Mouse (Mus musculus): ENCODE data around the gene Leap2. TPM values are rescaled to one million over a fixed set of nuclear protein-coding genes. Genes with fewer than 3 reads are reported as not detected.

Leap2 gene
- polyA plus RNA-seq, 1 experiment from 2014 or later, result not detected

DNA sequence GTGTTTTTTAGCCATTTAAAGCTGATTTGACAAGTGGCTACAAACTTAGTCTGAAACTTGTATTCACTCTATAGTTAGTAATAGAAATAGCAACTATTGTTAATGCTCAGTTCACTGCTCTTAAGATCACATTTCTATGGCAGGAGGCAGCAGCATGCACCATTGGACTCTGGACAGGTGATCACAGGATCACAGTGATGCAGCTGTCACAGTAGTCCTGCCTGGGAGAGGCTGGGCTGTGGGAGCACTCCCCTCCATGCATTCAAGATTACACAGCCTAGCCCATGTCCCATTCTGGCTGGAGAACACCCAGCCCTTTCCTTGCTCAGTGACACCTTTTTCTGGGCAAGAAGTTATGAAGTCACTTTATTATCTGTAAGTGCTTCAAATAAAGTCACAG is 4.9 kb downstream of the Leap2 start:
- no peak overlapping the region for H3K9ac ChIP-seq
- peaks cover 77% of the 10 kb centered on the region for H3K36me3 ChIP-seq
- no peaks in the 10 kb centered on the region for H3K4me1 ChIP-seq (replicated peaks)
- H3K4me2 ChIP-seq, result no peak overlapping the region
- H3K27ac ChIP-seq, result no peak overlapping the region
- no peak overlapping the region for H3K4me3 ChIP-seq
- no peaks in the 10 kb centered on the region for H3K9me3 ChIP-seq
- H3K27me3 ChIP-seq, result no peaks in the 10 kb centered on the region
- ATAC-seq (ENCODE audit: low FRiP score), result no peak

- Histone ChIP-seq H3K27ac (no peak overlapping the region), H3K4me1 (replicated peaks) (no peaks in the 10 kb centered on the region), H3K4me2 (no peak overlapping the region), H3K4me3 (no peak overlapping the region), H3K9me3 (no peaks in the 10 kb centered on the region), H3K27me3 (no peaks in the 10 kb centered on the region), H3K36me3 (peaks cover 88% of the 10 kb centered on the region), H3K9ac (no peak overlapping the region)
- no peak for ATAC-seq (ENCODE audit: low FRiP score)
- 97% methylated on average over 4 of the region's 4 CpGs for WGBS
These were observed 9.1 kb downstream of the Leap2 start for GRCm38 (mm10) chr11:53413871-53414270.

DNA sequence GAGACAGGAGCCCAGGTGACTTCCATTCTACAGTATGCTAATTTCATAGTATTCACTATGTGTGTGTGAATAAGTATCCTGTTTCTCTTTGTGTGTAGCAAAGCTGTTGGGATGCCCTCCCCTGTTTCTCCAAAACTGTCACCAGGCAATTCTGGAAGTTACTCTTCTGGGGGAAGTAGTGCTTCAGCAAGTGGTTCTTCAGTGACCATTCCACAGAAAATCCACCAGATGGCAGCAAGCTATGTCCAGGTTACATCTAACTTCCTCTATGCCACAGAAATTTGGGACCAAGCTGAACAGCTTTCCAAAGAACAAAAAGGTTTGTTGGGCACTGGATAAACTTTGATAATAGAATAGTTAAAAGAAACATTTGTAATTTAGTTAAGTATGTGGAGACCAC is 11.2 kb downstream of the Leap2 start:
- peaks cover 88% of the 10 kb centered on the region for H3K36me3 ChIP-seq
- no peaks in the 10 kb centered on the region for H3K9me3 ChIP-seq

DNA sequence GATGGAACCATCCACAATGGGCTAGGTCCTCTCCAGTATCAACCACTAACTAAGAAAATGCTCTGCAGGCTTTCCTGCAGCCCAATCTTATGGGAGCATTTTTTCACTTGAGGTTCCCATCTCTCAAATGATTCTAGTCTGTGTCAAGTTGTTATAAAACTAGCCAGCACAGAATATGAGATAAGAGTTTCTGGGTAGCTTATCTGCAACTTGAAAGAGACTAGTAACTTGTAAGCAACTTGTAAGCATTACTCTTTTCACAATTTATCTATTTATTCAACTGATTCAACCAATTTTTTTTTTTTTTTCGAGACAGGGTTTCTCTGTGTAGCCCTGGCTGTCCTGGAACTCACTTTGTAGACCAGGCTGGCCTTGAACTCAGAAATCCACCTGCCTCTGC is 19.3 kb downstream of the Leap2 start:
- Histone ChIP-seq H3K4me2 (no peak overlapping the region), H3K4me1 (replicated peaks) (no peaks in the 10 kb centered on the region), H3K27me3 (no peaks in the 10 kb centered on the region), H3K9me3 (no peaks in the 10 kb centered on the region), H3K9ac (no peak overlapping the region), H3K4me3 (no peak overlapping the region), H3K36me3 (peaks cover 85% of the 10 kb centered on the region), H3K27ac (no peak overlapping the region)
- 81% methylated on average over 1 of the region's 1 CpGs for WGBS
- no peak for ATAC-seq (ENCODE audit: low FRiP score)

More for the DNA sequence above, 11.2 kb downstream of the Leap2 start:
- H3K4me1 ChIP-seq (replicated peaks), result no peaks in the 10 kb centered on the region
- H3K27me3 ChIP-seq, result no peaks in the 10 kb centered on the region
- H3K9ac ChIP-seq, result no peak overlapping the region
- no peak overlapping the region for H3K4me3 ChIP-seq
- H3K4me2 ChIP-seq, result no peak overlapping the region
- no peak for ATAC-seq (ENCODE audit: low FRiP score)
- H3K27ac ChIP-seq, result no peak overlapping the region

DNA sequence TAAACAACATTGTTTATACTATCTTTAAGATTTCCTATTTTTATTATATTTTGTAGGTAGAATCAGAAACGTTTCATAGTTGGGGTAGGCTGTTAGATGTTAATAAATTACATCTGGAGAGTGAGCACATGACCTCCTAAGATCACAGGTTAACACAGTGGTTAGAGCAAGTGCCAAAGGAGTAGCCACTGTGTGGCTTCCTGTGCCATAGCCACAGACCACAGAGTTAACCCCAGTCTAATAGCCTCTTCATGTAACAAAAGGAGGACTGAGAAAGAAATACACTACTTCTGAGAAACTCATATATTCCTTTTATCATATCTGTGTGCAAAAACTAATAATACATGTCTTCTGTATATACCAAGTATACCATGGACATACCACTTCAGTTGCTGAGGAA is 29.1 kb downstream of the Leap2 start:
- no peak overlapping the region for H3K9ac ChIP-seq
- H3K9me3 ChIP-seq, result no peaks in the 10 kb centered on the region
- no peaks in the 10 kb centered on the region for H3K27me3 ChIP-seq
- no peak overlapping the region for H3K4me3 ChIP-seq
- H3K4me1 ChIP-seq (replicated peaks), result no peaks in the 10 kb centered on the region
- ATAC-seq (ENCODE audit: low FRiP score), result no peak
- H3K36me3 ChIP-seq, result peaks cover 61% of the 10 kb centered on the region
- no peak overlapping the region for H3K27ac ChIP-seq
- 90% methylated on average over 1 of the region's 1 CpGs for WGBS
- no peak overlapping the region for H3K4me2 ChIP-seq

GRCm38 (mm10) chr11:53383758-53384428 is 39.1 kb downstream of the Leap2 start:
- Histone ChIP-seq H3K27me3 (no peaks in the 10 kb centered on the region), H3K9me3 (no peaks in the 10 kb centered on the region), H3K4me1 (replicated peaks) (no peaks in the 10 kb centered on the region), H3K27ac (no peak overlapping the region), H3K36me3 (peaks cover 42% of the 10 kb centered on the region), H3K4me2 (no peak overlapping the region), H3K9ac (no peak overlapping the region), H3K4me3 (no peak overlapping the region)
- 94% methylated on average over 2 of the region's 2 CpGs for WGBS
- ATAC-seq (ENCODE audit: low FRiP score), result no peak

DNA sequence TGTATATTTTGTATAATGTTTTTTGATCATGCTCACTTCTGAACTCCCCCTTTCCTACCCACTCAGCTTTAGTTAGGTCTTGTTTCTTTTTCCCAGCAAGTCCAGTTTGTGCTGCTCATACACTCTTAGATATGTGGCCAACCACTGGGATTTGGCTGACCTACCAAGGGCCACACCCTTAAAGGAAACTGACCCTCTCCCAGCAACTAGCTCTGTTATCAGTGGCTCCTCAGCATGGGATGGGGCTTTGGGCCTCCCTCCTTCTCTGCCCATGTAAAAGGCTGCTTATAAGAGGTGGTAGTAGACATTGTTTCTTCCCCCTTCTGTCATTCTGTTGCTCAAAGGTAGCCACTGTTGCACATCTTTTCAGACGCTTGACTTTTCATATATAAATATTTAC is 44.1 kb downstream of the Leap2 start:
- Histone ChIP-seq H3K4me2 (no peak overlapping the region), H3K27ac (no peak overlapping the region), H3K9ac (no peak overlapping the region), H3K9me3 (no peaks in the 10 kb centered on the region), H3K36me3 (peaks cover 54% of the 10 kb centered on the region), H3K4me3 (no peak overlapping the region), H3K4me1 (replicated peaks) (no peaks in the 10 kb centered on the region), H3K27me3 (no peaks in the 10 kb centered on the region)
- WGBS, result 94% methylated on average over 1 of the region's 1 CpGs
- no peak for ATAC-seq (ENCODE audit: low FRiP score)

Small RNA genes within 50 kb of the gene (microRNA-seq; reads per million reads assigned to microRNA genes)
- not detected for gene Mir6920

Other genes starting within 250 kb of the Leap2 start
- gene Hspa4, start 122.7 kb downstream of the Leap2 start, polyA plus RNA-seq (2015; fragmentation: Nextera tagmentation; extraction: Ambion mirVana), result 51.5 and 52.8 TPM in 2 replicates
- gene Zcchc10, start 98.5 kb downstream of the Leap2 start, polyA plus RNA-seq (2015; fragmentation: Nextera tagmentation; extraction: Ambion mirVana), result 16.1 and 17.8 TPM in 2 replicates
- 71.5 and 73.4 TPM in 2 replicates for gene Aff4, start 72.3 kb downstream of the Leap2 start, polyA plus RNA-seq (2015; fragmentation: Nextera tagmentation; extraction: Ambion mirVana)
- gene Uqcrq, start 7.7 kb upstream of the Leap2 start, polyA plus RNA-seq (2015; fragmentation: Nextera tagmentation; extraction: Ambion mirVana), result 682 and 692 TPM in 2 replicates
- 3.1 and 3.3 TPM in 2 replicates for gene Gdf9, start 7.9 kb upstream of the Leap2 start, polyA plus RNA-seq (2015; fragmentation: Nextera tagmentation; extraction: Ambion mirVana)
- gene Gm10447, start 33.9 kb upstream of the Leap2 start, polyA plus RNA-seq (2015; fragmentation: Nextera tagmentation; extraction: Ambion mirVana), result 0.06 and 0.16 TPM in 2 replicates
- 2.5 and 2.6 TPM in 2 replicates for gene Shroom1, start 34.0 kb upstream of the Leap2 start, polyA plus RNA-seq (2015; fragmentation: Nextera tagmentation; extraction: Ambion mirVana)
- not detected in 2 replicates for gene Gm9837, start 47.3 kb upstream of the Leap2 start, polyA plus RNA-seq (2015; fragmentation: Nextera tagmentation; extraction: Ambion mirVana)
- gene Gm9945, start 57.0 kb upstream of the Leap2 start, polyA plus RNA-seq (2015; fragmentation: Nextera tagmentation; extraction: Ambion mirVana), result 0.28 TPM in 1 of 2 replicates, not detected in the other
- 0.55 and 0.71 TPM in 2 replicates for gene Sowaha, start 57.1 kb upstream of the Leap2 start, polyA plus RNA-seq (2015; fragmentation: Nextera tagmentation; extraction: Ambion mirVana)
- 16.4 and 17.3 TPM in 2 replicates for gene Sept8, start 96.1 kb upstream of the Leap2 start, polyA plus RNA-seq (2015; fragmentation: Nextera tagmentation; extraction: Ambion mirVana)
- 275 and 285 TPM in 2 replicates for gene Kif3a, start 144.2 kb upstream of the Leap2 start, polyA plus RNA-seq (2015; fragmentation: Nextera tagmentation; extraction: Ambion mirVana)
- gene Il4, start 195.5 kb upstream of the Leap2 start, polyA plus RNA-seq (2015; fragmentation: Nextera tagmentation; extraction: Ambion mirVana), result 3.9 and 4.6 TPM in 2 replicates
- not detected in 2 replicates for gene Il13, start 211.5 kb upstream of the Leap2 start, polyA plus RNA-seq (2015; fragmentation: Nextera tagmentation; extraction: Ambion mirVana)

All from hindbrain, embryonic 13.5 days (tissue).